23 mouse cellular contexts compared by ENCODE assay signal in the genomic region with DNA sequence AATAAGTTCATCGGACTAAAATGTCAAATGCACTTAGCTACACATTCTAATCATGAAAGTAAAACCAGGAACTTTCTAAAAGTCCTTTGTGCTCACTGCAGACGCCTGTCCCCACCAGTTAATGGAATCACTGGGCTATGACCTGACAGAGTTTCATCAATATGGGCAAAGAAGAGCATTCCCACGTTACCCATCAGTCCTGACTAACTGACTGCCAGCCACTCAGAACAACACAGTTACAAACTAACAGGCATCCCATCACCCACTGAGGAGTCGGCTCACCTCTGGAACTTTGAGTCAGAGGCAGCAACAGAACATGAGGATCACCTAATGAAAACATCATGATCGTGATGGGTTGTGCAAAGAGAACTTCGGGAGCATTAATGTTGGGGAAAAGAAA.
DNase-seq lines count a peak whose midpoint lies in the region; ATAC-seq lines count a peak whose summit lies in the region.
"Had no signal": no experiment of that assay in that cellular context is flagged by ENCODE, and none has a peak within 500 bp of the region (broad histone marks: within the 10 kb centered on the region; RNA-seq: fewer than 3 reads in every experiment).

No protein-coding gene starts in this region.

- no peak overlapping the region for H3K4me3 ChIP-seq in embryonic facial prominence, embryonic 11.5 days (ENCODE audit: low read depth, low read length)
- H3K4me3 ChIP-seq in embryonic facial prominence, embryonic 10.5 days = no peak overlapping the region
- no peak overlapping the region for H3K4me3 ChIP-seq in kidney, embryonic 16.5 days (ENCODE audit: low read length)
- no peak overlapping the region for H3K4me3 ChIP-seq in midbrain, embryonic 12.5 days
- H3K4me3 ChIP-seq in midbrain, embryonic 16.5 days (ENCODE audit: low read depth, low read length) = no peak overlapping the region
- H3K4me3 ChIP-seq: embryonic facial prominence, embryonic 12.5 days; embryonic facial prominence, embryonic 15.5 days; gastrocnemius, adult 2 months; hindbrain, embryonic 12.5 days; hindbrain, embryonic 15.5 days had no signal

- 62% methylated on average over 6 of the region's 6 CpGs for whole genome bisulfite sequencing in embryonic facial prominence, embryonic 11.5 days
- WGBS in embryonic facial prominence, embryonic 10.5 days = 61% methylated on average over 6 of the region's 6 CpGs
- 66% methylated on average over 6 of the region's 6 CpGs for WGBS in kidney, embryonic 16.5 days
- WGBS in midbrain, embryonic 12.5 days = 53% methylated on average over 6 of the region's 6 CpGs
- 39% methylated on average over 6 of the region's 6 CpGs for whole genome bisulfite sequencing in midbrain, embryonic 16.5 days

- H3K27ac ChIP-seq in embryonic facial prominence, embryonic 11.5 days (replicated peaks; ENCODE audit: low read depth, low read length) = no peak overlapping the region
- no peak overlapping the region for H3K27ac ChIP-seq in embryonic facial prominence, embryonic 10.5 days (replicated peaks)
- no peak overlapping the region for H3K27ac ChIP-seq in kidney, embryonic 16.5 days (ENCODE audit: low read length)
- no peak overlapping the region for H3K27ac ChIP-seq in midbrain, embryonic 12.5 days (replicated peaks)
- H3K27ac ChIP-seq in midbrain, embryonic 16.5 days (ENCODE audit: low read length) = no peak overlapping the region
- H3K27ac ChIP-seq: embryonic facial prominence, embryonic 12.5 days; embryonic facial prominence, embryonic 15.5 days; gastrocnemius, adult 2 months; hindbrain, embryonic 12.5 days; hindbrain, embryonic 15.5 days had no signal

- no peaks in the 10 kb centered on the region for H3K27me3 ChIP-seq in embryonic facial prominence, embryonic 11.5 days (ENCODE audit: control insufficient read depth, insufficient read depth, low read length)
- no peaks in the 10 kb centered on the region for H3K27me3 ChIP-seq in embryonic facial prominence, embryonic 10.5 days (replicated peaks; ENCODE audit: low read depth, poor library complexity, severe bottlenecking)
- no peaks in the 10 kb centered on the region for H3K27me3 ChIP-seq in kidney, embryonic 16.5 days (ENCODE audit: insufficient read depth, low read length)
- no peaks in the 10 kb centered on the region for H3K27me3 ChIP-seq in midbrain, embryonic 12.5 days
- no peaks in the 10 kb centered on the region for H3K27me3 ChIP-seq in midbrain, embryonic 16.5 days (ENCODE audit: control insufficient read depth, insufficient read depth, low read depth, low read length)
- H3K27me3 ChIP-seq: embryonic facial prominence, embryonic 12.5 days; embryonic facial prominence, embryonic 15.5 days; hindbrain, embryonic 12.5 days; hindbrain, embryonic 15.5 days had no signal

- no peaks in the 10 kb centered on the region for H3K4me1 ChIP-seq in embryonic facial prominence, embryonic 11.5 days (ENCODE audit: control insufficient read depth, insufficient read depth, low read length)
- peaks cover 4% of the 10 kb centered on the region for H3K4me1 ChIP-seq in embryonic facial prominence, embryonic 10.5 days
- H3K4me1 ChIP-seq in kidney, embryonic 16.5 days (ENCODE audit: insufficient read depth, low read length) = no peaks in the 10 kb centered on the region
- H3K4me1 ChIP-seq in midbrain, embryonic 12.5 days = no peaks in the 10 kb centered on the region
- no peaks in the 10 kb centered on the region for H3K4me1 ChIP-seq in midbrain, embryonic 16.5 days (ENCODE audit: control insufficient read depth, insufficient read depth, low read length)
- H3K4me1 ChIP-seq: embryonic facial prominence, embryonic 12.5 days; embryonic facial prominence, embryonic 15.5 days; hindbrain, embryonic 12.5 days; hindbrain, embryonic 15.5 days had no signal

- no peak overlapping the region for H3K9ac ChIP-seq in embryonic facial prominence, embryonic 11.5 days (replicated peaks; ENCODE audit: low read length)
- H3K9ac ChIP-seq in kidney, embryonic 16.5 days (replicated peaks; ENCODE audit: low read length) = no peak overlapping the region
- no peak overlapping the region for H3K9ac ChIP-seq in midbrain, embryonic 12.5 days (replicated peaks)
- H3K9ac ChIP-seq in midbrain, embryonic 16.5 days (ENCODE audit: low read depth, low read length) = no peak overlapping the region
- H3K9ac ChIP-seq: embryonic facial prominence, embryonic 12.5 days; embryonic facial prominence, embryonic 15.5 days; forebrain, postnatal 0 days; hindbrain, embryonic 12.5 days; hindbrain, embryonic 15.5 days had no signal

- ATAC-seq in embryonic facial prominence, embryonic 11.5 days (replicated peaks; ENCODE audit: insufficient number of reproducible peaks, low FRiP score, low TSS enrichment, low read depth) = no peak
- peak; percentile 74; the same call in 1 of the 2 replicates for ATAC-seq in kidney, embryonic 16.5 days (ENCODE audit: low FRiP score, low TSS enrichment)
- peak; percentile 52; the same call in 1 of the 2 replicates for ATAC-seq in midbrain, embryonic 12.5 days (ENCODE audit: low FRiP score, low read depth)
- no peak for ATAC-seq in midbrain, embryonic 16.5 days
- ATAC-seq: CD4-positive, CD25-positive, alpha-beta regulatory T cell, adult 4 months; forebrain, embryonic 14.5 days; forebrain, postnatal 0 days had no signal

- H3K36me3 ChIP-seq in embryonic facial prominence, embryonic 11.5 days (replicated peaks; ENCODE audit: control insufficient read depth, insufficient read depth, low read depth, low read length) = no peaks in the 10 kb centered on the region
- H3K36me3 ChIP-seq in embryonic facial prominence, embryonic 10.5 days (replicated peaks) = no peaks in the 10 kb centered on the region
- no peaks in the 10 kb centered on the region for H3K36me3 ChIP-seq in kidney, embryonic 16.5 days (ENCODE audit: insufficient read depth, low read length)
- no peaks in the 10 kb centered on the region for H3K36me3 ChIP-seq in midbrain, embryonic 12.5 days
- no peaks in the 10 kb centered on the region for H3K36me3 ChIP-seq in midbrain, embryonic 16.5 days (ENCODE audit: control insufficient read depth, insufficient read depth, low read length)
- H3K36me3 ChIP-seq: embryonic facial prominence, embryonic 12.5 days; embryonic facial prominence, embryonic 15.5 days; hindbrain, embryonic 12.5 days; hindbrain, embryonic 15.5 days had no signal

- no peaks in the 10 kb centered on the region for H3K9me3 ChIP-seq in embryonic facial prominence, embryonic 11.5 days (replicated peaks; ENCODE audit: control insufficient read depth, low read length)
- H3K9me3 ChIP-seq in embryonic facial prominence, embryonic 10.5 days = no peaks in the 10 kb centered on the region
- H3K9me3 ChIP-seq in kidney, embryonic 16.5 days (ENCODE audit: low read length) = no peaks in the 10 kb centered on the region
- no peaks in the 10 kb centered on the region for H3K9me3 ChIP-seq in midbrain, embryonic 12.5 days
- H3K9me3 ChIP-seq in midbrain, embryonic 16.5 days (replicated peaks; ENCODE audit: control insufficient read depth, low read length, poor library complexity, severe bottlenecking) = no peaks in the 10 kb centered on the region
- H3K9me3 ChIP-seq: embryonic facial prominence, embryonic 12.5 days; embryonic facial prominence, embryonic 15.5 days; hindbrain, embryonic 12.5 days; hindbrain, embryonic 15.5 days had no signal

- H3K4me2 ChIP-seq in embryonic facial prominence, embryonic 11.5 days (ENCODE audit: low read depth, low read length) = no peak overlapping the region
- H3K4me2 ChIP-seq in kidney, embryonic 16.5 days (replicated peaks; ENCODE audit: low read depth, low read length) = no peak overlapping the region
- H3K4me2 ChIP-seq in midbrain, embryonic 12.5 days (replicated peaks) = no peak overlapping the region
- no peak overlapping the region for H3K4me2 ChIP-seq in midbrain, embryonic 16.5 days (ENCODE audit: low read length)
- H3K4me2 ChIP-seq: embryonic facial prominence, embryonic 12.5 days; embryonic facial prominence, embryonic 15.5 days; heart, embryonic 11.5 days; hindbrain, embryonic 12.5 days; hindbrain, embryonic 15.5 days had no signal

- peak; percentile 2 for DNase-seq in embryonic facial prominence, embryonic 11.5 days (ENCODE audit: low spot score)
- no peak for DNase-seq in embryonic facial prominence, embryonic 10.5 days (ENCODE audit: low spot score)
- no peak for DNase-seq in kidney, postnatal 36 days
- DNase-seq: adrenal gland, adult 2 months; adrenal gland, postnatal 14 days; cerebellum, adult 11 months; cerebellum, adult 2 months; cerebellum, adult 9-11 months; cerebellum, postnatal 25 days; forebrain, postnatal 0 days; gastrocnemius, adult 2 months; gastrocnemius, postnatal 14 days; heart, adult 11 months had no signal

Comparison
In these comparisons a context has a peak if more than half of its experiments do, and no peak if none do; other contexts are left out.
1. ATAC-seq: peak in kidney, embryonic 16.5 days (single experiment) and midbrain, embryonic 12.5 days (single experiment); none in embryonic facial prominence, embryonic 11.5 days (single experiment) and midbrain, embryonic 16.5 days (single experiment).